Mouse (Mus musculus) embryonic facial prominence, embryonic 14.5 days (tissue): Measurements from ENCODE around the gene Mon1a. TPM values are rescaled to one million over a fixed set of nuclear protein-coding genes. Genes with fewer than 3 reads are reported as not detected.

Experiments used
- ATAC-seq: fragments of 200-750 bp; cut with Nextera tagmentation; 2 replicates; pipeline ENCODE4 v1.8.0; 2017; ENCODE audit warnings: low read depth, moderate number of reproducible peaks, moderate TSS enrichment
- DNase-seq: peaks from one replicate; pipeline ENCODE4 v3.0.0-alpha.2; 2015; ENCODE audit warnings: low spot score
- H3K27ac ChIP-seq: fragments of 300-500 bp; sonication (generic); replicated peaks from 2 replicates; pipeline ENCODE4 v1.5.1; 2014; ENCODE audit warnings: low read depth, mild to moderate bottlenecking, low read length, moderate library complexity
- H3K27me3 ChIP-seq: fragments of 300-500 bp; sonication (generic); replicated peaks from 2 replicates; pipeline ENCODE4 v1.6.1; 2014; ENCODE audit warnings: low read length; ENCODE audit not compliant: control insufficient read depth, insufficient read depth
- H3K36me3 ChIP-seq: fragments of 300-500 bp; sonication (generic); 2 replicates; pipeline ENCODE4 v1.6.1; 2014; ENCODE audit warnings: low read length, mixed read lengths; ENCODE audit not compliant: control insufficient read depth, insufficient read depth
- H3K4me1 ChIP-seq: fragments of 300-500 bp; sonication (generic); 2 replicates; pipeline ENCODE4 v1.6.1; 2014; ENCODE audit warnings: antibody characterized with exemption, low read length; ENCODE audit not compliant: control insufficient read depth, insufficient read depth
- H3K4me2 ChIP-seq: fragments of 300-500 bp; sonication (generic); 2 replicates; pipeline ENCODE4 v1.6.1; 2014; ENCODE audit warnings: low read depth, mild to moderate bottlenecking, low read length, moderate library complexity, mixed read lengths
- H3K4me3 ChIP-seq: fragments of 300-500 bp; sonication (generic); 2 replicates; pipeline ENCODE4 v1.5.1; 2014; ENCODE audit warnings: low read depth, mild to moderate bottlenecking, low read length
- H3K9ac ChIP-seq: fragments of 300-500 bp; sonication (generic); 2 replicates; pipeline ENCODE4 v1.6.1; 2014; ENCODE audit warnings: low read depth, mild to moderate bottlenecking, low read length, moderate library complexity, mixed read lengths
- H3K9me3 ChIP-seq: fragments of 300-500 bp; sonication (generic); 2 replicates; pipeline ENCODE4 v1.6.1; 2016; ENCODE audit warnings: low read length; ENCODE audit not compliant: control insufficient read depth
- WGBS: fragments of 180-500 bp; shearing (Covaris S2); extraction: QIAGEN DNeasy Blood & Tissue Kit; methylation state at CpG from one replicate; pipeline ENCODE4 v1.1.7; 2014; 5-methylcytosine and 5-hydroxymethylcytosine counted together
- polyA plus RNA-seq: library from polyadenylated mRNA; unstranded; fragments of >200 nt; fragmentation: Nextera tagmentation; extraction: Ambion mirVana; gene quantifications from 2 replicates; pipeline ENCODE4 v1.2.1, GENCODE M21; 2014

Mon1a gene
- polyA plus RNA-seq, 1 experiment from 2014 or later = 11.4 TPM

DNA sequence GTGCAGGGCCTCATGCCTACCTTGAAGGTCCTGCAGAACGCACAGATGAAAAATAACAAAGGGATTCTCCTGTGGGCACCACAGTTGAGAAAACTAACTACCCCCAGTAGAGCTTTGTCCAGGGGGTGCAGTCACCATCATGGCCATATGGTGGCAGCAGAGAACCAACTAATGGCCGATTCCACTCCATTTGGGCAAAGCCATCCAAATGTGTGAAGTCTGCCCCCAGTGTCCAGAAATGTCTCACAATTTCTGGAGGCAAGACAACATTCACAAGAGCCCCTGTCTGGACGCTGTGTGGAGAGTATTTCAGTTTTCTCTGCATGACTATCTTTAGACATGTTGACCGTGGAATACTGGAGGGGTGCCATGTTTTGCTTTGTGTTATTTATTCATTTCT, 16.8 kb downstream of the Mon1a start:
- no peak overlapping the region for H3K27ac ChIP-seq
- H3K9ac ChIP-seq = no peak overlapping the region
- H3K27me3 ChIP-seq = peaks cover 15% of the 10 kb centered on the region
- ATAC-seq = peak; percentile 41
- 0 out of 2 replicates have a peak, but pooled peaks cover 4% of the 10 kb centered on the region for H3K36me3 ChIP-seq
- no peak overlapping the region for H3K4me3 ChIP-seq
- H3K4me2 ChIP-seq = no peak overlapping the region
- 2% methylated on average over 4 of the region's 4 CpGs for WGBS
- H3K9me3 ChIP-seq = no peaks in the 10 kb centered on the region
- DNase-seq = peak; percentile 92
- H3K4me1 ChIP-seq = peaks cover 43% of the 10 kb centered on the region

GRCm38 (mm10) chr9:107906252-107906966, 18.5 kb downstream of the Mon1a start, which contains the start of gene Mst1r:
TSS of gene Mst1r (plus strand) at chr9:107906873.
- peak; percentile 91 for ATAC-seq
- peak; percentile 91 for DNase-seq
- no peaks in the 10 kb centered on the region; the same call in 1 of the 2 replicates for H3K27me3 ChIP-seq
- peak within 1 kb of the TSS; percentile 82 for H3K4me2 ChIP-seq
- 20% methylated on average over 16 of the region's 19 CpGs for WGBS
- H3K9ac ChIP-seq = peak within 1 kb of the TSS; percentile 69
- H3K27ac ChIP-seq = peak within 1 kb of the TSS; percentile 75
- peak within 1 kb of the TSS; percentile 46 for H3K4me3 ChIP-seq
- H3K36me3 ChIP-seq = no peaks in the 10 kb centered on the region
- H3K9me3 ChIP-seq = no peaks in the 10 kb centered on the region
- peaks cover 48% of the 10 kb centered on the region for H3K4me1 ChIP-seq

DNA sequence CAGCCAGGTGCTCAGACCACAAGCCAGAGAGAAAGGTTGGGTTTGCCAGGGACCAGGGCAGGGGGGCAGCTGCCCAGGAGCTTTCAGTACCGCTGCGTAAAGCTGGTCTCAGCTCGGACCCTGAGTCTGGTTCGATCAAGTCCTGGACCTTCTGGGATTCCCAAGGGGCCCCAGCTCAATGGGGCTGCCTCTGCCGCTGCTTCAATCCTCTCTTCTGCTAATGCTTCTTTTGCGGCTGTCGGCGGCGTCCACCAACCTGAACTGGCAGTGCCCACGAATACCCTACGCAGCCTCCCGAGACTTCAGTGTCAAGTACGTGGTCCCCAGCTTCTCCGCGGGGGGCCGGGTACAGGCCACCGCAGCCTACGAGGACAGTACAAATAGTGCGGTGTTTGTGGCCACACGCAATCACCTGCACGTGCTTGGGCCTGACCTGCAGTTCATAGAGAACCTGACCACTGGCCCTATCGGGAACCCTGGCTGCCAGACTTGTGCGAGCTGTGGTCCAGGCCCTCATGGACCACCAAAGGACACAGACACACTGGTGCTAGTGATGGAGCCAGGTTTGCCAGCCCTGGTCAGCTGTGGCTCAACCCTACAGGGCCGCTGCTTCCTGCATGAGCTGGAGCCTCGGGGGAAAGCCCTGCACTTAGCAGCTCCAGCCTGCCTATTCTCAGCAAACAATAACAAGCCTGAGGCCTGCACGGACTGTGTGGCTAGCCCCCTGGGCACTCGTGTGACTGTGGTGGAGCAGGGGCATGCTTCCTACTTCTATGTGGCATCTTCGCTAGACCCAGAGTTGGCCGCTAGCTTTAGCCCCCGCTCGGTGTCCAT, 19.2 kb downstream of the Mon1a start:
- peaks cover 48% of the 10 kb centered on the region for H3K4me1 ChIP-seq
- H3K9ac ChIP-seq = peak overlapping the region; percentile 69
- H3K4me2 ChIP-seq = peak overlapping the region; percentile 82
- no peak for DNase-seq
- H3K9me3 ChIP-seq = no peaks in the 10 kb centered on the region
- H3K27me3 ChIP-seq = no peaks in the 10 kb centered on the region; the same call in 1 of the 2 replicates
- peak overlapping the region; percentile 75; the same call in 1 of the 2 replicates for H3K27ac ChIP-seq
- no peaks in the 10 kb centered on the region for H3K36me3 ChIP-seq
- no peak; the same call in 1 of the 2 replicates for ATAC-seq
- 37% methylated on average over 27 of the region's 31 CpGs for WGBS
- H3K4me3 ChIP-seq = peak overlapping the region; percentile 46

DNA sequence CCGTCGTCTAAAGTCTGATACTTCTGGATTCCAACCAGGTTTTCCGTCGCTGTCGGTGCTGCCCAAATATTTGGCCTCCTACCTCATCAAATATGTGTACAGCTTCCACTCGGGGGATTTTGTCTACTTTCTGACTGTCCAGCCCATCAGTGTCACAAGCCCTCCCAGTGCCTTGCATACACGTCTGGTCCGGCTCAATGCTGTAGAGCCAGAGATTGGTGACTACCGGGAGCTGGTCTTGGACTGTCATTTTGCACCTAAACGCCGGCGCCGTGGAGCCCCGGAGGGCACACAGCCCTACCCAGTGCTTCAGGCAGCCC, 19.8 kb downstream of the Mon1a start:
- Histone ChIP-seq H3K27ac (no peak overlapping the region), H3K36me3 (no peaks in the 10 kb centered on the region), H3K4me1 (peaks cover 48% of the 10 kb centered on the region), H3K4me3 (peak overlapping the region; percentile 46), H3K9ac (peak overlapping the region; percentile 69; the same call in 1 of the 2 replicates), H3K9me3 (no peaks in the 10 kb centered on the region), H3K27me3 (no peaks in the 10 kb centered on the region; the same call in 1 of the 2 replicates), H3K4me2 (peak overlapping the region; percentile 82)
- no peak for DNase-seq
- 77% methylated on average over 14 of the region's 14 CpGs for WGBS
- ATAC-seq = no peak

- WGBS = 33% methylated on average over 18 of the region's 18 CpGs
- H3K27ac ChIP-seq = no peak overlapping the region
- H3K9ac ChIP-seq = peak overlapping the region; percentile 69
- no peaks in the 10 kb centered on the region; the same call in 1 of the 2 replicates for H3K27me3 ChIP-seq
- ATAC-seq = no peak
- no peaks in the 10 kb centered on the region for H3K9me3 ChIP-seq
- DNase-seq = no peak
- peak overlapping the region; percentile 46 for H3K4me3 ChIP-seq
- H3K4me1 ChIP-seq = peaks cover 48% of the 10 kb centered on the region
- no peaks in the 10 kb centered on the region for H3K36me3 ChIP-seq
- peak overlapping the region; percentile 82 for H3K4me2 ChIP-seq
Observed at GRCm38 (mm10) chr9:107908410-107909158, 20.6 kb downstream of the Mon1a start.

DNA sequence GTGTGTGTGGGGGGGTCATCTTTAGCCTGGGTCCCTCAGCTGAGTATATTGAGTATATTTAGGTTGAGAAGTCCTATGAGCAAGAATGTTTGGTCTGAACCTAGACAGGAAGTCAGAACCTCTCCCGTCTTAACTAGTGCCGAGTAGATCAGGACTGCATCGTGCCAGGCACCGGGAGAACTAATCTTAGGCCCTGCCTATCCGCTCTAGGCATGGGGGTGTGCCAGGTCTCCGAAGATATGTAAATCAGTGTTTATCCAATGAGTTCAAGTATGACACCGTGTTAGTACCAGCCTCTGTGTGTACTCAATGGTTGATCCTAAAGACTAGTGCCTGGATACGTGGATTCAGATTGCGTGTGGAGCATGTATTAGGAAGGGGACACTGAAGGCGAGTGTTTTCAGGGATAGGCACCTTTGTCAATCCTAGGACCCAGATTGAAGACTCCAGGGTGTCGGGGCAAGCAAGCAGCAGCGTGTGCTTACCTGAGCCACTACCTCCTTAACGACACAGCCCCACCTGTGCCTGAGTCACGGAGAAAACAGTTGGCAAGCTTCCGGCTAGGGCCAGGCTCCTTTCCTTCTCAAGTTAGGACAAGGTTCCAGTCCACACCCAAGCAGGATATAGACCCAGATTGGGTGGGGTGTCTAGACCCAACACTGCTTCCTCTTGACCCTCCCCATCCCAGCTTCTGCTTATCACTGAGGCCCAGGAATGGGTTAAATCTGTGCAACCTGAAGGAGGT, 22.2 kb downstream of the Mon1a start:
- no peak overlapping the region for H3K4me3 ChIP-seq
- H3K4me1 ChIP-seq = peaks cover 45% of the 10 kb centered on the region
- H3K4me2 ChIP-seq = peak overlapping the region; percentile 82; the same call in 1 of the 2 replicates
- ATAC-seq (no peak), DNase-seq (no peak)
- WGBS = 82% methylated on average over 15 of the region's 15 CpGs
- no peaks in the 10 kb centered on the region; the same call in 1 of the 2 replicates for H3K27me3 ChIP-seq
- no peaks in the 10 kb centered on the region for H3K9me3 ChIP-seq
- H3K27ac ChIP-seq = no peak overlapping the region
- no peaks in the 10 kb centered on the region for H3K36me3 ChIP-seq
- 0 out of 2 replicates have a peak overlapping the region, but pooled peaks have one; percentile 3 for H3K9ac ChIP-seq

DNA sequence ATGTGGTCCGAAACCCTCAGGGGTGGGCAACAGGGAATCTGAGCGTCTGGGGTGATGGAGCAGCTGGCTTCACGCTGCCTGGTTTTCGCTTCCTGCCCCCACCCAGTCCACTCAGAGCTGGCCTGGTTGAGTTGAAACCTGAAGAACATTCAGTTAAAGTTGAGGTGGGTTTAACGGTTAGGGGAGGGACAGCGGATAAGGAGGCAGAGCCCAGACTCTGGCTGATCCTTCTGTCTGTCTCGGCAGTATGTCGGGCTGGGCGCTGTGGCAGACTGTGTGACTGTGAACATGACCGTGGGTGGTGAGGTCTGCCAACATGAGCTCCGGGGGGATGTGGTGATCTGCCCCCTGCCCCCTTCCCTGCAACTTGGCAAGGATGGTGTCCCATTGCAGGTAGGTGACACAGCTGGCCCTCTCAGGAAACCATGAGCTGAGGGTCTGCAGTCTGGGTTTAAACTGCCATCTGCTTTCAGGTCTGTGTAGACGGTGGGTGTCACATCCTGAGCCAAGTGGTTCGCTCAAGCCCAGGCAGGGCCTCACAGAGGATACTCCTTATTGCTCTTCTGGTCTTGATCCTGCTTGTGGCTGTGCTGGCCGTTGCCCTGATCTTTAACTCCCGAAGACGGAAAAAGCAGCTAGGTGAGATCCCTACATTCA, 26.9 kb downstream of the Mon1a start:
- no peak for DNase-seq
- 0 out of 2 replicates have a peak, but pooled peaks cover 4% of the 10 kb centered on the region for H3K36me3 ChIP-seq
- H3K9ac ChIP-seq = no peak overlapping the region
- H3K4me3 ChIP-seq = no peak overlapping the region
- no peak overlapping the region for H3K27ac ChIP-seq
- no peak for ATAC-seq
- peaks cover 17% of the 10 kb centered on the region for H3K4me1 ChIP-seq
- no peaks in the 10 kb centered on the region for H3K27me3 ChIP-seq
- 73% methylated on average over 15 of the region's 16 CpGs for WGBS
- no peak overlapping the region for H3K4me2 ChIP-seq
- H3K9me3 ChIP-seq = no peaks in the 10 kb centered on the region
